Mouse (Mus musculus) urinary bladder, postnatal 14 days (tissue): Measurements from ENCODE around the gene Apoe.

Source experiments
- DNase-seq: peaks from one replicate; pipeline ENCODE4 v3.0.0; 2021; ENCODE audit warnings: low spot score

Apoe gene

DNA sequence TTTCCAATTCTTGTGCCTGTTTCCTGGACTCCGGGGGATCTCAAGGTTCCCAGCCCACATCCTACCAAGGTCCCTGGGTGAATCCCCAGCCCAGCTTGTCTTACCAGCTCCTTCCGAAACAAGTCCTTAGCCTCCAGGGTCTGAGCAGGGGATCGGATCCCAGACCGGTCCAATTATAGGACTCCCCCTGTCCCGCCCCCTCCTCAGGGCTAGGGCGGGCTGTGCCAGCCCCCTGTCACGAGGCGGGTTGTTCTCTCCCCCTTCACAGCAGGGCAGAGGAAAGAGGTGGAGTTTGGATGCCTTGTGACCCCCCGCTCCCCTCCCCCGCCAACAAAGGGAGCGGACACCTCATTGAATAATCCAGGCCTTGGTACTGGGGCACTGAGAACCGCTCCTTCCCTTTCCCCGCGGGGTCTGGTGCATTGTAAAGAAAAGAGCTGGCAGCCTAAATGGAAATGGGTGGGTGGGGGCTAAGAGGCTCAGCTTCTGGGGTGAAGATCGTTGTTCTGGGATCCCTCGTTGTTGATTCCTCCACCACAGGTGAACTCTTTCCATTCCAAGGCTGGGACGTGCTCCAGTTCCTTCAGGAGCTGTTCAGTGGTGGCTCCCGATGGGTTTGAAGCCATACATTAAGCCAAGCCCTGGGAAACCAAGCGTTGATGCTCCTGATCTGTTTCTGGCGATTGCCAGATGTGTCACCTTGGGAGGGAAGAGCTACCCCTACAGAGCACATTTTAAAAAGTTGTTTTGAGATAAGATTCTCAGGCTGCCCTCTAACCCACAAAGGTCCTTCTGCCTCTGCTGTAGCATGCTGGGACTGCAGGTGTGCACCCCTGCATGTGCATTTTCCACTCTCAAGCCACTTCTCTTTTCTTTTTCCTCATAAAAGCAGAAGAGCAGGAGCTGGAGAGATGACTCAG lies at the start of gene Apoe:
Gene Apoe (minus strand): TSS at position 282 of the 920 bp plus-strand sequence.
- DNase-seq: peak; percentile 48

DNA sequence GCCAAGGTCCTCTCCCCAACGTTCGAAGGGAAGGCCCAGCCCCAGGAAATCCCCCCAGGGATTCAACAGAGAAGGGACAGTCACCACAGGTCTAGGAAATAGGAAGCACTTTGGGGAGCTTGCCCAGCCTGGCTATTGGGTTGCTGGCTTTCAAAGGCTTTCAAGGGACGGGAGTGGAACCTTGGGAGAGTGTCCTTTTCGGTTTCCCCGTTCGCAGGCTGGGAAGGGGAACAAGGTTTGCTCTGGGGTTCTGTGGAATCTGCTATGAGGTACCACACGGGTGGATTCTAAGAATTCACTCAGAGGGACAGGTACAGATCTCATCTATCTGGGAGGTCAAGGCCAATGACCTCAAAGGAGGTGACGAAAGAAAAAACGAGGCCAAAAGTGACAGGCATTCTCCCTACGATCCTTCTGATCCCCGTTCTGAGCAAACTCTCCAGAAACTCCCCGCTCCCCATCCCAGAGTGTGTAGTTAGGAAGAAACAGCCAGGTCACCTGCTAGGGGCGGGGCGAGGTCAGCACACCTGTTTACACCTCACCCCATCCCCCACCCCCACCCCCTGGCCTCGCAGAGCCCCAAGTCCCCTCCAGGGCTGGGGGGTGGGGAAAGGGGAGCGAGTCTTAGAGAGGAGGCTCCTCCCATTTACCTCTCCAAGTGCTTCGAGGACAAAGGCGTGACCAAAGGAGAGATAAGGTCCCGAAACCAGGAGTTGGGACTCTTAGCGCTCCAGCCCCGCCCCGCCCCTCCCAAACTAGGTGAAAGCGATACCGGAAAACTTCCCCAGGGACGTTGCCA lies 48.6 kb upstream of the Apoe start:
- peak; percentile 37 for DNase-seq

DNA sequence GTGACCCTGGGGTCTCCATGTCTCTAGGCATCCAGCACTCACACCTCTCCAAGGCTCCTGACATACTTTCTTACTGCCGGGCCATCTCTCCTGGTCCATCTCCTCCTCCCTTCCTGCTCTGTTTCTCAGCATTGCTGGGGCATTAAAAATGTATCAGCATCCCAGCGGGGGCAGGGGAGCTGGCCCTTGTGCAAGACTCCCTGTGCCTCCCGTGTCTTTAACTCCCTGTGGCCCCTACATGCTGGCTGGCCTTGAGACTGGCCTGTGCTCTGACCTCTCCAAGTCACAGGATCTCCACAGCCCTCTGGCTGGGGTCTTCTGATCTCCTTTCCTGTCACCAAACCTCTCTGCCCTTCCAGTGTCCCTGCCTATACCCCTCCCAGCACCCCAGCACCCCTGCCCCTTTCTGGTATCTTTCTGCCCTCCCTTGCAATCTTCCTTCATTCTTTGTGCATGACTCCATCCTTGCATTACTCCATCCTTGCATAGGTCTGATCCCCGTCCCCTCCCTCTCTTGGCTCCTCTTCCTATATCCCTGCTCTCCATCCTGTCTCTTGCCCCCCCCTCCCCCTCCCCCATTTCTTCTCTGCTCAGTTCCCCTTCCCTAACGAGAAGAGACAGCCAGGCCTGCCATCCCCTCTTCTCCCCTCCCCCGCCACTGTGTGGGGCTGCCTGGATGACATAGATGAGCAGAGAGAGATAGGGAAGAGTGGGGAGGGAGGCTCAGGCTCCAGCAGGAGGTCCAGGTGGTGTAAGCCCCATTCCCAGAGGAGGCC lies 47.6 kb upstream of the Apoe start:
- no peak for DNase-seq

DNA sequence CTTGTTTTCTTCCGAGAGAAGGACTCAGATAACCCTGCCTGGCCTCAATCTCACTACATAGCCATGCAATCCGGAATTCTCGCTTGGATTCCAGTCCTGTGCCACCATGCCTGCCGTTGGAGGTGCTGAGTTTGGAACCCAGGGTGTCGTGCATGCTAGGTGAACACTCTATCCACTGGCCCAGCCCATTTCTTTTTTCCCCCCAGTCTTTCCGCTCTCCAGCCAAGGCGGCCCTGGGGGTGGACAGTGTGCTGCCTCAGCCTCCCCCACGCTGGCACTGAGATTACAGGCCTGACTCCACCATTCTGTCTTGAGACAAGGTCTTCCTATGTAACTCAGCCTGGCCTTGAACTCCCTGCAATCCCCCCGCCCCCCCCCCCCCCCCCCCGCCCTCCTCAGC lies 47.0 kb upstream of the Apoe start:
- no peak for DNase-seq

DNA sequence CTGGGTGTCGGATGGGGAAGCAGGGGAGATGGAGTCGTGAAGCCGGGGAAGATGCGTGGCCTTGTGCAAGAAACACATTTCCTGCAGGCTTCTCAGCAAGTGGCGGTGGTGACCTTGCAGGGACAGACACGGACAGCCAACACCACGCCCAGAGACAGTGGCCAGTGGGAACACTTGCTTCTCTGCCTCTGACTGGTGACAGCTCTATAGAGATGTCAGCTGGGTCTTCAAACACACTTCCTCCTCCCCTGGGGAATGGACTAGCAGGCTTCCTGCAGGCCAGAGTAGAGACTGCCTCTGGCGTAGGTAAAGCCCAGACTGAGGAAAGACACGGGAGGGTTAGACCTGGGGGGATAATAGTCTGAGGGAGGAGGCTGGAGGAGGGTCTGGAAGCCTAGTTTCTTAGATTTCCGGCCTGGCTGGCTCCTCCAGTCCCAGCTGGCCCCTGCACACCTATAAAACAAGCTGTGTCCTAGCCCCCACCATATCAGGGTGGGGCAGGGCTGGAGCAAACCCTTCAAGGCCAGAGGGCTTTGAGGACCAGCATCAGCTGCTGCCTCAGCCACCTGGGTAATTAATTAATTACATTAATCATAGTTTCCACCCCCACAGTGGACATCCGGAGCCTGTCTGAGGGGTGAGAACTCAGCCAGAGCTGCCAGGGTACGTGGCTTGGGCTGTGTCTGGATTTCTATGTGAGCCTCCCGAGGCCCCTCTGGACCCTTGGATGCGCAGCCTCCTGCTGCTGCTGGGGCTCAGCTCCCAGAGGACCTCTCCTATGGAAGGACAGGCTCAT lies 45.8 kb upstream of the Apoe start:
- DNase-seq: no peak

DNA sequence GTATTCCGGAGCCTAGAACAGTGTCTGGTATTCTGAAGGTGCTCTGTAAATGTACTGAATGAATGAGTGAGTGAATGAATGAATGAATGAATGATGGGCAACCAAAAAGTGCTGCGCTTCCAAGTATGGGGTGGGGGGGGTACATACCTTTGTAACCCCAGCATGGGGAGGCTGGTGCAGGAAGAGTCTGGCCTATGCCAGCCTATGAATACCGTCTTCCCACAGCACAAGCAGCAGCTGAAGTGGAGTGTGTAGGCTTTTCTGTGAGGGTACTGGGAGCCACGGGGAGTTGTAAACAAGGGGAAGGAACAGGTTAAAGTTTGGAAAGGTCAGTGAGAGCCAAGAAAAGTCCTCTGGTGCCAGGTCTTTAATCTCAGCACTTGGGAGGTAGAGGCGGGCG lies 44.8 kb upstream of the Apoe start:
- no peak for DNase-seq

DNA sequence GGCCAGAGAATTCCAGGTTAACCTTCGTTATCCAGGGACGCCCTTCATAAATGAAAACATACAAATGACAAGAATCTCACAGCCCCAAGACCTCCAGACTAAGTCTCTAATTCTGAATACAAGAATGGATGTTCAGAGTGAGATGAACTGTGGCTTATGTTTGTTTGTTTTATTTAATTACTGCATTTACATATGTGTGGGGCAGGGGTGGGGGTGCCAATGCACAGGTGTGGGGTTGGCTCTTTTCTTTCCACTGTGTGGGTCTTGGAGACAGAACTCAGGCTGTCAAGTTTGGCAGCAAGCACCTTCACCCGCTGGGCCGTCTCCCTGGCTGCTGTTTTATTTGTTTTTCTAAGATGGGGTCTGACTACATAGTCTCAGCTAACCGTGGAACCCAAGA lies 43.5 kb upstream of the Apoe start:
- DNase-seq: no peak

DNA sequence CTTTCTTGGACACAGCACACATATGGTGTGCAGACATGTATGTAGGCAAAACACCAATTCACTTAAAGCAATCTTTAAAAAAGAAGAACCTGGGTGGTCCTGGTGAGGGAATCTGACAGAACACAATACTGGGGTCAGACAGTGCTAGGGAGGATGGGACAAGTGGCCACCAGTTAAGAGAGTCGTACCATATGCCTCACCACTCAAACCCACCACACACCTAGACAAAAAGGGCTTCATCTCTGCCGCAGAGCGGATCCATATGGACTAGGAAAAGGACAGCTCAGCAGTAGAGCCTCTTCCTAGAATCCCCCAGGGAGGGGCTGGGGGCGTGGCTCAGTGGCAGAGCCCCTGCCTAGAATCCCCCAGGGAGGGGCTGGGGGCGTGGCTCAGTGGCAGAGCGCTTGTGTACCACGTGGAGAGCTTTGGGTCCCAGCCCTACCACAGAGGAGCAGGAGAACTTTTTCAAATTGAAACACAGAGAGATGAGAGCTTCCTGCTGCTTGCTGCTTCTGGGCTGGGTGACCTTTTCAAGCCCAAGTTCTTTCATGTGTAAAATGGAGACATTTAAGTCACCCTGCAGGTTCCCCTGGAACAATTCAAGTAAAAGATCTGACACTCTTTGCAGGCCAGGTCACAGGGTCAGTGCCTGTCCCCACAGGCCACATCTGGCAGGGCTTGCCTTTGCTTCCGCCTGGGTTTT lies 42.5 kb upstream of the Apoe start:
- peak; percentile 40 for DNase-seq

DNA sequence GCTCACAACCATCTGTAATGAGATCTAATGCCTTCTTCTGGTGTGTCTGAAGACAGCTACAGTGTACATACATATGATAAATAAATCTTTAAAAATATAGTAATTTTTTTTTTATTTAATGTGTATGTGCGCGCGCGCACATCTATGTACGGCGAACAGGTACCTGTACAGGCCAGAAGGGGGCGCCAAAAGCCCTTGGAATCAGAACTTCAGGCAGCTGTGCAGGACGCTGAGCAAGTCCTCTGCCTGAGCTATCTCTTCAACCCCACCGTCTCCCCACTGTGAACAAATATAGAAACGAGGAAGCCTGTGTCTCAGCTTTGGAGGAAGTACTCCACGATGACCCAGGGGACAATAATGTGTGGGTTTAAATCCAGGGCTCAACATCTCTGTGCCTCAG lies 41.3 kb upstream of the Apoe start:
- no peak for DNase-seq

DNA sequence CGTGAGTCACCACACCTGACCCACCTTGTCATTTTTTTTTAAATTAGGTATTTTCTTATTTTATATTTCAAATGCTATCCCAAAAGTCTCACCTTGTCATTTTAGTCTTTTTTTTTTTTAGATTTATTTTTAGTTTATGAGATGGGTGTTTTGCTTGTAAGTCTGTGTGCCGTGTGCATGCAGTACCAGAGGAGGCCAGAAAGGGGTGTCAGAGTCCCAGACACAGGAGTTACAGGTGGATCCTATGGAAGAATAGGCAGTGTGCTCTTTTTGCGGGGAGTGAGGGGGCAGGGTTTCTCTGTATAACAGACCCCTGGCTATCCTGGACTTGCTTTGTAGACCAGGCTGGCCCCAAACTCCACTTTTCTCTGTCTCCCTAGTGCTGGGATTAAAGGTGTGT lies 39.8 kb upstream of the Apoe start:
- DNase-seq: no peak

DNA sequence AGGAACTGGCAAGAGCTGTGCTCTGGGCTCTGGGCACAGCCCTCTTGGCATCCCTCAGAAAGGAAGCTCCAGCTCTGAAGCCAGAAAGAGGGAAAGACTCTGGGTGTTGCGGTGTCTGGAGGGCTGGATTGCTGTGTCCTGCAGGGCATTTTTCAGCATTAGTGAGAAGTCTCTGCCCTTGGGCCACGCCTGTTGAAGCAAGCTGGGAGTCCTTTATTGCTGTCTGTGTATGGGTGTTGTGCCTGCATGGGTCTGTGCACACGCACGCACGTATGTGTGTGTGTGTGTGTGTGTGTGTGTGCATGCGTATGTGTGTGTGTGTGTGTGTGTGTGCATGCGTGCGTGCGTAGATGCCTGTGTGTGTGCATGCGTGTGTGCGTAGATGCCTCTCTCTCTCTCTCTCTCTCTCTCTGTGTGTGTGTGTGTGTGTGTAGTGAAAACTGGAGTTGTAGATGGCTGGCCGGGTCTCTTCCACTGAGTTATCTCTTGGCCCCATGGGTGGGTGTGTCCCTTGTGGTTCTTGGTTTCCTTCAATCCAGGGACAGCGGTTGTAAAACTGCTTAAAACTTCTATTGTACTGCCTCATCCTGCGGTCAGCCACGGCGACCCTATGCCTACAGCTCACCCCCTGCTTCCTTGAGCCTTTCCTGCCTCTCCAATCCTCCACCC lies 37.5 kb upstream of the Apoe start:
- no peak for DNase-seq

DNA sequence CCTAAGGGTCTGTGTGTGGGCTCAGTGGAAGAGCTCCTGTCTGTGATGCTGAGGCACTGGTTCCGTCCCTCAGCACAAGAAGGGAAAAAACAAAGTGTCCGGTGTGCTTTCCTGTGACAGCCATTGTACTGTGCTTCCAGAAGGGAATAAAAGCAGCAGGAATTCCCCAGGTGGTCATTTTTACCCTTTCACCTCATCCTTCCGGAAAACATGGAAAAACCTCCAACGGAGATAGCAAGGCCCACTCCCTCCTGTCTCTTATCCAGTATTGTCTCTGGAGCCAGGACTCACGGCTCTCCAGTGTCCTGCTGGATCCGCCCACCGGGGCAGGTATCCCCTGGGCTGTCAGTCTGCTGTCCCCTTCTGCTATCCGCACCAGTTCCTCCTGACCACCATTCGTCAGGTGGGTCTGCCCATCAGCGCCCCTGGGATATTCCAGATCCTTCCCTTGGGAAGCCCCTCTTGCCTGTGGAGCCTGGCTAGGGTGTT lies 35.2 kb upstream of the Apoe start:
- no peak for DNase-seq

DNA sequence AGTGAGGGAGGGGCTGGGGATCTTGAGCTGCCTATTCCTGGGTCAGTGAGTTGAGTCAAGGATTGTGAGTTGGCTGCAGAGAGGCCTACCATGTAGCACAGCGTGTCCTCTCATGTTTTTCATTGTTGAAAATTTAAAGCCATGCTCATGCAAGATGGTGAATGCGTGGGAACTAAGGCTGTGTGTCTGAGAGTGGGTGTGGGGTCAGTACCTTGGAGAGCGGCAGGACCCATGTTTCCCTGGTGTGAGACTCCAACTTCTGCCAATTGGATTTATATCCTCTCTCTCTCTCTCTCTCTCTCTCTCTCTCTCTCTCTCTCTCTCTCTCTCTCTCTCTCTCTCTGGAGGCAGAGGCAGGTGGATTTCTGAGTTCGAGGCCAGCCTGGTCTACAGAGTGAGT lies 27.6 kb upstream of the Apoe start:
- no peak for DNase-seq

DNA sequence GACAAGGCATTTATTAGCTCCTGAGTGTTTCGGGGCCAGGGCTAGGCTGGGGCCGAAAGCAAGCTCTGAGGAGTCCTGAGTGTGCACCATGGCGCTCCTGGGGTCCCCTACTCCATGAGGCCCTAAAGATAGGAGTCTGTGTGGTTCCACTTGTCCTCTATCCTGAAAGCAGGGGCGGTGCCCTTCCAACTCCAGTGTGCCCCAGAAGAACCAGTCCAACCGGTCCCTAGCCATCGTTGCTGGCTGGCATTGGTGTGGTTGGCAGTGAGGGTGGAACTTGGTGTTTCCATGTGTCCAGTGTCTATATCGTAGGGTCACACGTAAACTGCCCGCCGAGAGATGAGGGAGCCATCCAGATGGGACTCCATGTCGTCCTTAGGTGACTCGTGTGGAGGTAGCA lies 25.2 kb upstream of the Apoe start:
- peak; percentile 83 for DNase-seq

DNA sequence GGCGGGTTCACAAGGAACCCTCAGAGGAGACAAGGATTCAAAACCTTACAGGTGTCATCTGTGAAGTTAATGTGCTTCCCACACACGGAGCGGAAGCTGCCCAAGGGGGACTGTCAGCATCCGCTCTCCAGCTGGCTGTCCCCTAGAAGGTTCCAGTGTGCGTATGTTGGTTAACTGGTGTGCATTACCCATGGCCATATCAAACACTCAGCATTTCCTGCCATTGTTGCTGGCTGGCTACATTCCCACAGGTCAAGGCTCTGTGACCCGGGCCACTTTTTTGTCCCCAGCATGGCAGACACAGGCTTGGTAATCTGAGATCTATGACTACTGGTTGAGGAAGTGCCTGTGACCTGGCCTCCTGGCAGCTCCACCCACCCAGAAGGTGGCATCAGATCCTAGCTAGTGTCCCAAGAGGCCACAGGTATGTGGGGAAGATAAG lies 23.8 kb upstream of the Apoe start:
- DNase-seq: peak; percentile 23

DNA sequence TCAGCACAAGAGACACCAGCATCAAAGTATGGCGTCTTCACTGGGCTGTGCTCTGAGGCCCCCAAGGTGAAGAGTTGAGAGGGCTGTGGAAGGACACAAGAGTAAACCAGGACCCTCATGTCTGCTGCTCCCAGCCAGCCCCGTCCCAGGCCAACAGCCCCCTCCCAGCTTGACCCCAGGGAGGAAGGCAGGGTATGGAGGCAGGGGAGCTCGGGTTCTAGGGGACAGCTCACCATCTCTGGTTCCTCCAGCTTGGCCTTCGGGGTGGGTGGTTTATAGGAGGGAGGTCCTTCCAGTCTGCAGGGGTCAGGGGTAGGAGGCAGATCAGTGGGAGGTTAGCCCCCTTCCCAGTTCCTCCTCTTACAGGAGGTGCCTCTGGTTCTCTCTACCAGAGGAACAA lies 20.2 kb upstream of the Apoe start:
- no peak for DNase-seq

DNA sequence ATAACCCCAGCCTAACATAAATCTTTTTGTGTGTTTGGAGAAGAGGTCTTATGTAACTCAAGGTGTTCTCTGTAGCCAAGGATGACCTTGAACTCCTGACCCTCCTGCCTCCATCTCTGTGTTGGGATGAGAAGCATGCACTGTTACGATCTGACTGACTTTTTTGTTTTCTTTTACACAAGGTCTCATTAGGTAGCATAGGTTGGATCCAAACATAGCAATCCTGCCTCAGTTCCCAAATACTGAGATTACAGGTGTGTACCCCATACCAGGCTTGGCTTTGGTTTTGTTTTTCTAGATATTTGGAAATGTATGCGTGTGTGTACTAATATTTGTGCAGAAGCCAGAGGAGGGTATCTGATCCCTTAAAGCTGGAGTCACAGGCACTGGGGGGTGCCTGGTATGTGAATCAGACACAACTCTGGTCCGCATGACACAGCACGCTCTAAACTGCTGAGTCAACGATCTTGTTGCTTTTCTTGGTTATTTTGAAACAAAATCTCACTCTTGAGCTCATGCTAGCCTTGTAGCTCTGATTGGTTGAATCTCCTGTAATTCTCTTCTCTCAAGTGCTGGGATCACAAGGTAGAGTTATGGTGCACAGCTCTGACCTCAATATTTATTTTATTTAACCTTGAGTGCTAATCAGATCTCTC lies 19.4 kb upstream of the Apoe start:
- no peak for DNase-seq

DNA sequence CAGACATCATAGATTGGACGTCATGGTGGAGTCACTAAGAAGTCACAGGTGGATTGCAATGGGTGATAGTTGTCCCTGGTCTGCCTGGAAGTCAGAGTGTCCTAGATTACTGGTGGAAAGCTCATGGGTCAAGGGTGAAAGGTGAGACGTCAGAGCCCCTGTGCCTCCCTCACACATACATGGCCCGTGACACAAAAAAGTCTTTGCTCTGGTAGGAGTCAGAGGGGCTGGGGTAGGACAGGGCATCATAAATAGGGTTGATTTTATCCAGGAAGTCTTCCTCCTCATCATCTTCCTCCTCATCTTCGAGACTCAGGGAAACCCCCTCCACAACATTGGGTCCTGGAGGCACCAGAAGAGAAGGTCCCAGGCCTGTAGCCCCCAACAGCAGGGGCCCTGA lies 18.4 kb upstream of the Apoe start:
- DNase-seq: no peak

DNA sequence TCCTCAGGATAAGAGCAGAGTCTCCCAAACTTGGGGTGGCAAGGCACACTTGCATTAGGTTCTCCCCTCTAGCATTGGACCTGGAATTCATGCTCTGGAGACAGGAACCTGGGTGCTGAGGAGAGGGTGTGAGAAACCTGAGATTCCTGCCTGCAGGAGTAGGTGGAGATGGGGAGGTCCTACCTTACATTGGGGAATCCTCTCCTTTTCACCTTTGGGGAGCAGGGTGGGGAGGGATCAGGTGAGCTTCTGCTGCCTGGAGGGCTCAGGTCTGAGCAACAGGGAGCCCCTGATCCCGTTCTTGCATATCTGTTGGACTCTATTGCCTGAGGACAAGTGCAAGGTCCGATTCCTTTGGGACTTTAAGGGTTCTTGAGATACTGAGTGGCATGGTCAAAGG lies 17.8 kb upstream of the Apoe start:
- DNase-seq: no peak
